Mouse (Mus musculus): Measurements from ENCODE around the gene Ssr2. TPM values are rescaled to one million over a fixed set of nuclear protein-coding genes. Genes with fewer than 3 reads are reported as not detected.

Ssr2 gene
- polyA plus RNA-seq (2016; fragmentation: Nextera tagmentation; extraction: Ambion mirVana) = 184 and 185 TPM in 2 replicates

DNA sequence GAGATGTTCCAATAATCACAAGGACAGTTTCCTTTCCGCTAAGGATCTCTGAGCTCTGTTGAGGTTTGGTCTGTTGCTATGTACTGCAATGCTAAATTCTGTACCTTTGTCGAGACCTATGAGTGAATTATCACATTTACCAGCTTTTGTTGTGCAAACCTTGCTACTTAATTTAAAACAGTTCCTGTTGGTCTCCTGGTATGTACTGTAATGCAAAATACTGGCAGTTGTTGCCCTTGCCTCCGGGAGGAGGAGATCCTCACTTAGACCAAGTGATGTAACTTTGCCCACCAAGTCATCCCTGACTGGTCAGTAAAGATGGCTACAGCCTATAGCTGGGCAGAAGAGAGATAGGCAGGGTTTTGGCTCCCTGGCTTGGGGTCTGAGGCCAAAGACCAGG is at the start of gene Ssr2:
Gene Ssr2, plus strand, starts transcription at position 337 of the 400 bp plus-strand sequence.
- ATAC-seq (ENCODE audit: insufficient number of reproducible peaks, insufficient read depth, low FRiP score, low TSS enrichment) = no peak
- H3K4me1 ChIP-seq = peaks cover 6% of the 10 kb centered on the region
- no peaks in the 10 kb centered on the region for H3K27me3 ChIP-seq
- no peak within 1 kb of the TSS for H3K4me3 ChIP-seq
- H3K4me2 ChIP-seq (replicated peaks) = no peak within 1 kb of the TSS
- H3K27ac ChIP-seq = no peak within 1 kb of the TSS
- 0 out of 2 replicates have a peak, but pooled peaks cover 4% of the 10 kb centered on the region for H3K36me3 ChIP-seq
- H3K9ac ChIP-seq = no peak within 1 kb of the TSS
- no peaks in the 10 kb centered on the region for H3K9me3 ChIP-seq
- WGBS = 85% methylated on average over 3 of the region's 3 CpGs

DNA sequence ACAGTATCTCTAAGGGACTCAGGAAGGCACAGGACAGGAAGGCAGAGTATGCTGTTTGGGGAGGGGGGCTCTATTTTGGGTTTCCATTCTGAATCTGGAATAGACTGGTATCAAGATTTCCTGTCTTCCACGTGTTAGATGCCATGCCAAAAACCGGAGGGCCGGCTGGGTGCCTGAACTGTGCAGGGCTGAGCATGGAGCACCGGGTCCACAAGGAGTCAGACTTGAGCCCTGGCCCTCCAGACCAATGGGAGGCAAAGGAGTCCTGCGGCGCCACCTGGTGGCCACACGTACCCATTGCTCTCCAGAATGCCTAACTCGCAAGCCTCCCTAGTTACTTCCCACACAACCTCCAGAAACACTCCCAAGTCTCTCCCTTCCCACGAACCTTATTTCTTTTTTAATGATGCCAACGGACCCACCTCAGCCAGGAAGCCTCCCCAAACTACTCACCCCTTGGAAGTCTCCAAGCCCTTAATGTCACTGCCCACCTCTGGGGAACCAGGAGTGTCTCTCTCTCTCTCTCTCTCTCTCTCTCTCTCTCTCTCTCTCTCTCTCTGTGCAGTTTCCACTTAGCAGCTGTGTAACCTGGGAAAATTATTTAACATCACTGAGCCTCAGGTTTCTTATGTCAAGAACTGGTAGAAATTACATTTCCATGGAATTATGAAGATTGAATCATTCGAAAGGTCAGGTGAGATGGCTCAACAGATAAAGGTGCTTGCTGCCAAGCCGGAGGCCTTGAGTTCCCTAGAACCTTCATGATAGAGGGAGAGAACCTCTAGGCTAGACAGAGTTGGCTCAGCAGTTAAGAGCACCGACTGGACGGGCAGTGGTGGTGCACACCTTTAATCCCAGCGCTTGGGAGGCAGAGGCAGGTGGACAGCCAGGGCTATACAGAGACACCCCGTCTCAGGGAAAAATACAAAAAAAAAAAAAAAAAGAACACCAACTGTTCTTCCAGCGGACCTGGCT is 49.2 kb upstream of the Ssr2 start:
- Histone ChIP-seq H3K27ac (peak overlapping the region; percentile 20; the same call in 1 of the 2 replicates), H3K4me1 (peaks cover 36% of the 10 kb centered on the region), H3K9ac (0 out of 2 replicates have a peak overlapping the region, but pooled peaks have one; percentile 27), H3K9me3 (no peaks in the 10 kb centered on the region), H3K36me3 (peaks cover 24% of the 10 kb centered on the region), H3K4me3 (0 out of 2 replicates have a peak overlapping the region, but pooled peaks have one; percentile 7), H3K4me2 (replicated peaks) (peak overlapping the region; percentile 18; the same call in 1 of the 2 replicates), H3K27me3 (no peaks in the 10 kb centered on the region)
- 0 out of 2 replicates have a peak, but pooled peaks have one; percentile 31 for ATAC-seq (ENCODE audit: insufficient number of reproducible peaks, insufficient read depth, low FRiP score, low TSS enrichment)
- 30% methylated on average over 17 of the region's 17 CpGs for WGBS

DNA sequence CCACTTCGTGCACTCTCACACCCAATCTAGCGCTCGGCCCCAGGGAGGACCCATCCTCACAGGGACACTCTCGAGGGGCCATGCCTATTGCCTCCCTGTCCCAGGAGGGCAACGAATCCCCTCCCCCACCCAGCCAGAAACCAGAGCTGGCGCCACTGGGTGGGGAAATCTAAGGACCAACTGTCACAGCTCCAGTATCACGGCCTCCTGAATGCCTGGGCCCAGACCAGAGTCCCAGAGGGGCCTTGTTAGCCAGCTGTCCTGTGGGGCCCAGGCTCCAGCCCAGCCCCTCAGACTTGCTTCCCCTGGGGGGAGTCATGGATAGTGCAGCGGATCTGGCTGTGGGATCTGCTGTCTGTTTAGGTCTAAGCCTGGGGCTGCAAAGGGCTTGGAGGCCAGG is 48.1 kb upstream of the Ssr2 start:
- peak overlapping the region; percentile 29 for H3K4me2 ChIP-seq (replicated peaks)
- H3K4me3 ChIP-seq = no peak overlapping the region
- 24% methylated on average over 8 of the region's 8 CpGs for WGBS
- peak overlapping the region; percentile 34 for H3K9ac ChIP-seq
- peaks cover 36% of the 10 kb centered on the region for H3K4me1 ChIP-seq
- peak overlapping the region; percentile 48 for H3K27ac ChIP-seq
- H3K36me3 ChIP-seq = peaks cover 24% of the 10 kb centered on the region
- ATAC-seq (ENCODE audit: insufficient number of reproducible peaks, insufficient read depth, low FRiP score, low TSS enrichment) = no peak
- H3K27me3 ChIP-seq = no peaks in the 10 kb centered on the region
- H3K9me3 ChIP-seq = no peaks in the 10 kb centered on the region

DNA sequence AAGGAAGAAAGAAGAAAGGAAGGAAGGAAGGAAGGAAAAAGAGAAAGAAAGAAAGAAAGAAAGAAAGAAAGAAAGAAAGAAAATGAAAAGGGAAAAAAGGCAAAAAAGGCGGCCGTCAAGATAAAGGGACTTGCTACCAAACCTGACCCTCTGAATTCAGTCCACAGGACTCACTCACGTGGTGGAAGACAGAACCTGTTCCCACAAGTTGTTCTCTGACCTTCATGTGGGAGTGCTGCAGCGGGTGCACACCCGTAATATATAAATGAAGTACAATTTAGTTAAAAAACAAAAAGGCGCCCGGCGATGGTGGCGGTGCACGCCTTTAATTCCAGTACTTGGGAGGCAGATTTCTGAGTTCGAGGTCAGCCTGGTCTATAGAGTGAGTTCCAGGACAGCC is 47.0 kb upstream of the Ssr2 start:
- Histone ChIP-seq H3K4me2 (replicated peaks) (peak overlapping the region; percentile 78; the same call in 1 of the 2 replicates), H3K4me3 (0 out of 2 replicates have a peak overlapping the region, but pooled peaks have one; percentile 85), H3K9me3 (no peaks in the 10 kb centered on the region), H3K27ac (no peak overlapping the region), H3K36me3 (peaks cover 15% of the 10 kb centered on the region), H3K9ac (no peak overlapping the region), H3K27me3 (no peaks in the 10 kb centered on the region), H3K4me1 (peaks cover 36% of the 10 kb centered on the region)
- ATAC-seq (ENCODE audit: insufficient number of reproducible peaks, insufficient read depth, low FRiP score, low TSS enrichment) = no peak
- 83% methylated on average over 11 of the region's 11 CpGs for WGBS

DNA sequence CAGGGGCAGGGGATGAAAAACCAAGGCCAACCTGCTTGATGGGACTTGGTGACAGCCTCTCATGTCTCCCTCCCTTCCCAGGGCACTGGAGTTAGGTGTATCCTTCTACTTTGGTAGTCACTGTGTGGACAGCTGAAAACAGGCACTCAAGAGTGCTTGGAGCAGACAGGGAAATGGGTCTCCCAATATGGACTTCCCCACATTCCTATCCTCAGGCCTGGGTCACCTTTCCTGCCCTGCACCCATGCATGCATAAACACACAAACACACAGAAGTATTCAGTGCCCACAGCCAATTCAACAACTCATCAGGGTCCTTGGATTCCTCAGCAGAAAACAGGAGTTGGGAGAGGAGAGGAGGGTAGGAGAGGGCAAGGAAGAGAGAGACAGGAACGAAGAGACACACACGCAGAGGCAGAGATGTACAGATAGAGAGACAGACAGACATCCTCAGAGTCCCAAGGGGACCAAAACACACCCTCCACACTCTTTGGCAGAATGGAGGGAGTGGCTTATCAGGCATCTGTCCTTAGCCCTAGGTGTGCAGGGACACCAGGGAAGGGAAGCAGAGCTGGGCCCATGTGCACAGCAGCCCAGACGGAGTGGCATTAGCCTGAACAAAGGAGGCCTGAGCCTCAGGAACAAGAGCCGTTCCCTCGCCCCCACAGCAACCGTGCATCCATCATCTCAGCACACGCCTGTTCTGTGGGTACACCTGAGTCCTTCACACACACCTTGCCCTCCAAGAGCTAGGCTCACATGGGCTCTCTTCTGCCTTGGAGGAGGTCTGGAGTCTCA is 46.3 kb upstream of the Ssr2 start:
- no peaks in the 10 kb centered on the region for H3K9me3 ChIP-seq
- peaks cover 37% of the 10 kb centered on the region for H3K4me1 ChIP-seq
- WGBS = 26% methylated on average over 7 of the region's 7 CpGs
- H3K27me3 ChIP-seq = no peaks in the 10 kb centered on the region
- H3K4me3 ChIP-seq = peak overlapping the region; percentile 85
- peak overlapping the region; percentile 78 for H3K4me2 ChIP-seq (replicated peaks)
- H3K36me3 ChIP-seq = peaks cover 8% of the 10 kb centered on the region
- ATAC-seq (ENCODE audit: insufficient number of reproducible peaks, insufficient read depth, low FRiP score, low TSS enrichment) = no peak
- H3K9ac ChIP-seq = peak overlapping the region; percentile 98
- H3K27ac ChIP-seq = peak overlapping the region; percentile 99

DNA sequence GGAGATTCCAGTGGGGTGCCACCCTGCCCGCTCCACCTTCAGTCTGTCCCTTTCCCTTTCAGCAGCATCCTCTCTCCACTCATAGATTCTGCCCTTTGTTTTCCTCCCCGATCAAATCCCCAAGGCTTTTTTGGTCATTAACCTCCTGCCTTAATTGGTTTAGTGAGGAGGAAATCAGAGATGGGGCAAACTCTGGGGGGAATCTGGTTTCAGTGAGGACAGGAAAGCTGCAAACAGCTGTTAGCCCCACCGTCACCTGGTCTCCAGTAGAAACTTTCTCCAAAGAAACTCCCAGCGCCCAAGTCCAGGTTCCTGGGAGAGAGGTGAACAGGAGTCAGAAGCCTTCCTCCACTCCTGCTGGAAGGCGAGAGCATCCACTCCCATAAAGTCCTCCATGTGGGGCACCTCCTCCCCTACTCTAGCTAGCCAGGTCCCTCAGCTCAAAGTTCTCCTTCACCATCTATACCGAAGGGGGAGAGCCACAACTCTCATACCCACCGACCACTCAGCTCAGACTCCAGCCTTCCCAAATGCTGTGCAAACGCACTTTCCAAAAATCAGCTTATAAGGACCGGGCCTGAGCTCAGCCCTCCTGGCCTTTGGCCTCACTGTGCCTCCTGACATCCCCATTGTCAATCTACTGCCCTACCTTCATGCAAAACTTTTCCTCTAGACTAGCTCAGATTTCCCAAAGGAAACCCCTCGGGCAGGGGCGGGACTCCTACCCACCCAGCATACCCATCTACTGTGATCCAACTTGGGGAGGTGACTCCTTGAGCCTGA is 45.4 kb upstream of the Ssr2 start:
- WGBS = 4% methylated on average over 11 of the region's 11 CpGs
- Histone ChIP-seq H3K9ac (peak overlapping the region; percentile 98), H3K4me2 (replicated peaks) (peak overlapping the region; percentile 78), H3K9me3 (no peaks in the 10 kb centered on the region), H3K4me3 (peak overlapping the region; percentile 85), H3K4me1 (peaks cover 46% of the 10 kb centered on the region), H3K27me3 (no peaks in the 10 kb centered on the region), H3K27ac (peak overlapping the region; percentile 99), H3K36me3 (no peaks in the 10 kb centered on the region; the same call in none of the 2 replicates)
- no peak for ATAC-seq (ENCODE audit: insufficient number of reproducible peaks, insufficient read depth, low FRiP score, low TSS enrichment)

DNA sequence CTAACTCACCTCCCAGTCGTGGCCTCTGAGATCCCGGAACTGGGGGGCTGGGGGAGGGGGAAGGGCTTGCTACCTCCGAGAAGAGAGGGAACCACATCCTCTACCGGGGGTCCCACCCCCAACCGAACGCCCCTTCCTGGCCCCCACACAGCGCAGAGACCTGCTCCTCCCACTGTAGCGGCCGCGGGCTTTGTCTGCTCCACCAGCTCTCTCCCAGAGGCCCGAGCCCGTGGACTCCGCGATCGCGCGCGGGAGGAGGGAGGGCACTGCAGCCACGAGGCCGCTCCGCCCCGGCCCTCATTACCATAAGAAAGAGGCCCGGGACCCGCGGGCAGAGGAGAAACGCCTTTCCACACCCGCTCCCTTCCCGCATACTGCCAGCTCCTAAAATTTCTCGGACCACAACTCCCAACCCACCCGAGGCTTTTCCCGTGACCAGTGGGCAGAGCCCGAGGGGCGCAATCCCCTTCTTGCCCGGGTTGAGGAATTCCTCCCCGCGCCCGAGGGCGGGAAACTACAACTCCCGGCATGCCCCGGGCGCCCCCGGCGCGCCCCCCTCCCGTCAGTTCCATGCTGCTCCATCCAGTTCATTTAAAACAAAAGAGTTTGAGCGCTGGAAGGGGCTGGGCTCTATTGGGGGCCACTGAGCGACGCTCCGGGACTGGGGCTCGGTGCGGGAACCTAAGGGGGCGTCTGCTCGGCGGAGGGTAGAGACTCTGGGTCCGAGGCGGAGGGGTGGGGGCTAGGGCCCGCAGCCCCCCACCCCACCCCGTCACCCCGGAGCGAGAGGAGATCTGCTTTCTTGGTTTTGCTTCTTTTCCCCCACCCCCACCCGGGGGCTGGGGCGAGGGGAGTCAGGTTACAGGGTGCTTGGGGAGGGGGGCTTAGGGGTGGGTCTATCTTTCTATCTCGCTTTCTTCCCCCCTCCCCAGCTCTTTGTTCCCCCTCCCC is 44.1 kb upstream of the Ssr2 start:
- Histone ChIP-seq H3K4me2 (replicated peaks) (peak overlapping the region; percentile 78), H3K27ac (peak overlapping the region; percentile 99), H3K4me1 (peaks cover 53% of the 10 kb centered on the region), H3K36me3 (peaks cover 8% of the 10 kb centered on the region), H3K9ac (peak overlapping the region; percentile 98), H3K4me3 (peak overlapping the region; percentile 85), H3K27me3 (no peaks in the 10 kb centered on the region), H3K9me3 (no peaks in the 10 kb centered on the region)
- WGBS = under 1% methylated on average over 59 of the region's 63 CpGs
- peak; percentile 84 for ATAC-seq (ENCODE audit: insufficient number of reproducible peaks, insufficient read depth, low FRiP score, low TSS enrichment)

DNA sequence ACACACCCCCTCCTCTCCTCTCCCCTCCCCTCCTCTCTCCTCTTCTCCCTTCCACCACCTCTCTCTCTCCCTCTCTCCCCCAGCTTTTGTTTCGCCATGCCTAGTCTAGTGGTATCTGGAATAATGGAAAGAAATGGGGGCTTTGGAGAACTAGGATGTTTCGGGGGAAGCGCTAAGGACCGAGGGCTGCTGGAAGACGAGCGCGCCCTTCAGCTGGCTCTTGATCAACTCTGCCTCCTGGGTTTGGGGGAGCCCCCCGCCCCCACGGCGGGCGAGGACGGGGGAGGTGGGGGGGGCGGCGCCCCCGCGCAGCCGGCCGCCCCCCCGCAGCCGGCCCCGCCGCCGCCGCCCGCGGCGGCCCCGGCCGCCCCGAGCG is 43.4 kb upstream of the Ssr2 start, which contains the start of gene Mex3a:
Gene Mex3a, plus strand, starts transcription at position 97 of the 376 bp plus-strand sequence.
- peak within 1 kb of the TSS; percentile 99 for H3K27ac ChIP-seq
- no peaks in the 10 kb centered on the region for H3K9me3 ChIP-seq
- peaks cover 59% of the 10 kb centered on the region for H3K4me1 ChIP-seq
- no peak for ATAC-seq (ENCODE audit: insufficient number of reproducible peaks, insufficient read depth, low FRiP score, low TSS enrichment)
- peak within 1 kb of the TSS; percentile 98 for H3K9ac ChIP-seq
- H3K4me2 ChIP-seq (replicated peaks) = peak within 1 kb of the TSS; percentile 96
- peaks cover 15% of the 10 kb centered on the region for H3K36me3 ChIP-seq
- 0% methylated on average over 14 of the region's 31 CpGs for WGBS
- H3K27me3 ChIP-seq = no peaks in the 10 kb centered on the region
- H3K4me3 ChIP-seq = peak within 1 kb of the TSS; percentile 85

DNA sequence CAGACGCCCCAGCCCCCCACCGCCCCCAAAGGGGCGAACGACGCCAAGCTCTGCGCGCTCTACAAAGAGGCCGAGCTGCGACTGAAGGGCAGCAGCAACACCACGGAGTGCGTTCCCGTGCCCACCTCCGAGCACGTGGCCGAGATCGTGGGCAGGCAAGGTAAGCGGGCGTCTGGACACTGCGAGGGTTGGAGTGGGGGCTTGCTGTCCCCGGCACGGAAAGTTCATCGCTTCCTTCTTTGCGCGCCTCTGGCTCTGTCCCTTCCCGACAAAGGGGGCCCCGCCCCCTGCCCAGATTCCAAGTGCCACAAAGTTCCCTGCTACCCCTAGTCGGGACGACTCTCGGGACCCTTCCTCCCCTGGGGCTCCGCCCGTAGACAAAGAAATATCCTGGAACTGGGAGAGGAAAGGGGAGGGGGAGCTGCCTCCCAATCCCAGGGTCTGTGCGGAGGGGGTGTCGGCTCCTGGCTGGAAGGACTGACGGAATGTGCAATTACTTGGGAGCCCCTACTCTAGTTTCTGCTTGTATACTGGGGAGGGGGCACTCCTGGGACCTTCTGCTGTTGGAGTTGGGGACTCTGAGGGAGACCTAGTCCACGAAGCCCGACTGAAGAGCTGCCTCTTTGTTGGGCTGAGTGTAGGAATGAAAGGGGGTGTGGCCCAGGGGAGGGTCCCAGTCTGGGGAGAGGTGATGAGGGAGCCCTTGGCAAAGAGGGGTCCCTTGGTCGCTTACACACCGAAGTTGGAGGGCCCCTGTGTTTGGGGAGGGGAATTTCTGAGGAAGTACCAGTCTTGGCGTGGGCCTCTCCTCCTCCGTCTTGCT is 42.8 kb upstream of the Ssr2 start:
- peak overlapping the region; percentile 85 for H3K4me3 ChIP-seq
- ATAC-seq (ENCODE audit: insufficient number of reproducible peaks, insufficient read depth, low FRiP score, low TSS enrichment) = peak; percentile 36
- peak overlapping the region; percentile 99 for H3K27ac ChIP-seq
- H3K9me3 ChIP-seq = no peaks in the 10 kb centered on the region
- peak overlapping the region; percentile 96 for H3K4me2 ChIP-seq (replicated peaks)
- peaks cover 60% of the 10 kb centered on the region for H3K4me1 ChIP-seq
- under 1% methylated on average over 40 of the region's 40 CpGs for WGBS
- no peaks in the 10 kb centered on the region for H3K27me3 ChIP-seq
- peak overlapping the region; percentile 98 for H3K9ac ChIP-seq
- H3K36me3 ChIP-seq = peaks cover 21% of the 10 kb centered on the region

Data from embryonic facial prominence, embryonic 12.5 days (tissue).